Mouse (Mus musculus) megakaryocyte, embryonic 14.5 days (primary cell): ENCODE data around the gene Jsrp1.

Experiments used
- FLI1 ChIP-seq: IDR thresholded peaks from 2 replicates; pipeline ENCODE4 v1.6.1; 2012; ENCODE audit warnings: low read length, inconsistent platforms, mixed read lengths
- GATA1 ChIP-seq: IDR thresholded peaks from 3 replicates; pipeline ENCODE4 v1.6.1; 2012; ENCODE audit warnings: mixed read lengths, low read length, inconsistent platforms, borderline replicate concordance

- no peak for TF ChIP-seq GATA1
- no peak for TF ChIP-seq FLI1
Observed at GRCm38 (mm10) chr10:80768365-80768764, 44.9 kb downstream of the Jsrp1 start.
